In the genomic region with DNA sequence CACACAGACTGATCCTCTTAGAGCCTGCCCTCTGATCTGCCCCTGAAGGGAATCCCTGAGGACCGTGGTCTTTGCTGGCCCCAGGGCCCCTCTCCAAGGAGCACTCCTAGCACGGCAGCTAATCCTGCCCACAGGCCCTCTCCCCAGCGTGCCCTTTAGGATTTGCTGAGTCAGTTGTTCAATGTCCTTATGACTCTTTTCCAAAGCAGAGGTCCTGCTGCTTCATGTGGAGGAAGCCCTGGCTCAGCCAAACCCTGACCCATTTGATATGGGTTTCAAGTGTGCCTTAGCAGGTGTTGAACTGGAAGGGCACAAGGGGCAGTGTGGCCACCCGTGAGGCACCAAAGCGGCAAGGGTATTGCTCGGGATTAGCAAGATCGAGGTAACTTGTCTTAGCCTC, we compare ENCODE assay signal across 16 mouse cellular contexts. TPM values are rescaled to one million over a fixed set of nuclear protein-coding genes. Genes with fewer than 3 reads are reported as not detected.
DNase-seq lines count a peak whose midpoint lies in the region; ATAC-seq and TF ChIP-seq lines count a peak whose summit lies in the region.
"Had no signal": no experiment of that assay in that cellular context is flagged by ENCODE, and none has a peak within 500 bp of the region (broad histone marks: within the 10 kb centered on the region; RNA-seq: fewer than 3 reads in every experiment).

No protein-coding gene starts in this region.

- H3K9ac ChIP-seq in limb, embryonic 13.5 days: peak overlapping the region; percentile 2; the same call in 1 of the 2 replicates
- no peak overlapping the region for H3K9ac ChIP-seq in stomach, embryonic 16.5 days (ENCODE audit: low read length)
- H3K9ac ChIP-seq in forebrain, embryonic 11.5 days (ENCODE audit: low read length): no peak overlapping the region
- H3K9ac ChIP-seq: liver, embryonic 14.5 days; neural tube, embryonic 15.5 days had no signal

- no peak for ATAC-seq in limb, embryonic 13.5 days (ENCODE audit: low FRiP score, low read depth)
- ATAC-seq in stomach, embryonic 16.5 days (ENCODE audit: insufficient read depth, low FRiP score): no peak
- no peak for ATAC-seq in forebrain, embryonic 11.5 days (replicated peaks; ENCODE audit: low FRiP score)
- ATAC-seq: hindbrain, postnatal 0 days had no signal

- no peak overlapping the region for H3K4me2 ChIP-seq in limb, embryonic 13.5 days (replicated peaks)
- no peak overlapping the region for H3K4me2 ChIP-seq in stomach, embryonic 16.5 days (ENCODE audit: low read depth, low read length)
- H3K4me2 ChIP-seq in forebrain, embryonic 11.5 days (ENCODE audit: low read depth, low read length, severe bottlenecking): no peak overlapping the region
- H3K4me2 ChIP-seq: midbrain, embryonic 11.5 days; neural tube, embryonic 15.5 days had no signal

- H3K36me3 ChIP-seq in limb, embryonic 13.5 days: peaks cover 84% of the 10 kb centered on the region
- H3K36me3 ChIP-seq in limb, embryonic 10.5 days: peaks cover 92% of the 10 kb centered on the region
- H3K36me3 ChIP-seq in stomach, embryonic 16.5 days (ENCODE audit: control insufficient read depth, insufficient read depth, low read length): peaks cover 10% of the 10 kb centered on the region
- H3K36me3 ChIP-seq in forebrain, embryonic 11.5 days (ENCODE audit: control insufficient read depth, insufficient read depth, low read length): no peaks in the 10 kb centered on the region; the same call in 1 of the 2 replicates

- H3K4me3 ChIP-seq in gastrocnemius, adult 2 months: peak overlapping the region; percentile 55
- H3K4me3 ChIP-seq in limb, embryonic 13.5 days: no peak overlapping the region
- H3K4me3 ChIP-seq in limb, embryonic 10.5 days: no peak overlapping the region
- H3K4me3 ChIP-seq in stomach, embryonic 16.5 days (replicated peaks; ENCODE audit: low read length): no peak overlapping the region
- no peak overlapping the region for H3K4me3 ChIP-seq in forebrain, embryonic 11.5 days (ENCODE audit: low read depth, low read length)
- H3K4me3 ChIP-seq: heart, embryonic 10.5 days; neural tube, embryonic 15.5 days had no signal

- H3K27ac ChIP-seq in gastrocnemius, adult 2 months: peak overlapping the region; percentile 94
- H3K27ac ChIP-seq in limb, embryonic 13.5 days: no peak overlapping the region
- H3K27ac ChIP-seq in limb, embryonic 10.5 days: no peak overlapping the region
- H3K27ac ChIP-seq in stomach, embryonic 16.5 days (ENCODE audit: low read length): peak overlapping the region; percentile 19; the same call in 1 of the 2 replicates
- H3K27ac ChIP-seq in forebrain, embryonic 11.5 days (ENCODE audit: low read depth, low read length): no peak overlapping the region
- H3K27ac ChIP-seq: heart, embryonic 10.5 days; hindbrain, postnatal 0 days; liver, embryonic 14.5 days; neural tube, embryonic 15.5 days had no signal

- no peaks in the 10 kb centered on the region for H3K27me3 ChIP-seq in limb, embryonic 13.5 days
- no peaks in the 10 kb centered on the region for H3K27me3 ChIP-seq in limb, embryonic 10.5 days (ENCODE audit: low read depth, poor library complexity, severe bottlenecking)
- no peaks in the 10 kb centered on the region for H3K27me3 ChIP-seq in stomach, embryonic 16.5 days (ENCODE audit: control insufficient read depth, insufficient read depth, low read length)
- no peaks in the 10 kb centered on the region for H3K27me3 ChIP-seq in forebrain, embryonic 11.5 days (ENCODE audit: control insufficient read depth, insufficient read depth, low read length)
- H3K27me3 ChIP-seq: neural tube, embryonic 15.5 days had no signal

- DNase-seq in gastrocnemius, adult 2 months: peak; percentile 81
- no peak for DNase-seq in gastrocnemius, postnatal 4 days (ENCODE audit: low spot score in 2 of 2)
- DNase-seq in limb, embryonic 10.5 days (ENCODE audit: low spot score): no peak
- peak; percentile 39 for DNase-seq in gastrocnemius, postnatal 14 days
- DNase-seq in forebrain, embryonic 11.5 days (ENCODE audit: low spot score): no peak
- DNase-seq: cerebellum, postnatal 36 days; heart, postnatal 4 days; lung, postnatal 10 days; thymus, adult 18-20 months had no signal

- no peaks in the 10 kb centered on the region for H3K9me3 ChIP-seq in limb, embryonic 13.5 days
- H3K9me3 ChIP-seq in limb, embryonic 10.5 days (replicated peaks): no peaks in the 10 kb centered on the region
- H3K9me3 ChIP-seq in stomach, embryonic 16.5 days (replicated peaks; ENCODE audit: control insufficient read depth, low read length): no peaks in the 10 kb centered on the region
- H3K9me3 ChIP-seq in forebrain, embryonic 11.5 days (ENCODE audit: control insufficient read depth, low read length): no peaks in the 10 kb centered on the region
- H3K9me3 ChIP-seq: heart, embryonic 10.5 days; neural tube, embryonic 15.5 days had no signal

- intact Hi-C loops in gastrocnemius, adult 2 months (cut with DNase I): no loop called here
- intact Hi-C loops in gastrocnemius, postnatal 14 days (cut with DNase I; ENCODE audit: low total_unique reads): no loop called here

- 84% methylated on average over 7 of the region's 7 CpGs for WGBS in limb, embryonic 13.5 days
- 85% methylated on average over 7 of the region's 7 CpGs for WGBS in limb, embryonic 10.5 days
- 77% methylated on average over 7 of the region's 7 CpGs for WGBS in stomach, embryonic 16.5 days
- WGBS in forebrain, embryonic 11.5 days: 53% methylated on average over 7 of the region's 7 CpGs

- H3K4me1 ChIP-seq in limb, embryonic 13.5 days: no peaks in the 10 kb centered on the region
- H3K4me1 ChIP-seq in limb, embryonic 10.5 days: no peaks in the 10 kb centered on the region
- peaks cover 10% of the 10 kb centered on the region for H3K4me1 ChIP-seq in stomach, embryonic 16.5 days (ENCODE audit: control insufficient read depth, insufficient read depth, low read length)
- H3K4me1 ChIP-seq in forebrain, embryonic 11.5 days (replicated peaks; ENCODE audit: control insufficient read depth, insufficient read depth, low read length): no peaks in the 10 kb centered on the region

- no peak for TF ChIP-seq CTCF in gastrocnemius, adult 2 months (IDR thresholded peaks at IDR 0.05)

RNA-seq across cellular contexts. Expression of a gene that starts 7.9 kb away (rescaled TPM):
- total RNA-seq in gastrocnemius, adult 2 months (2021): 100 to 1,000 TPM; 151 to 206 TPM
- 100 to 1,000 TPM; 106 to 117 TPM for total RNA-seq in gastrocnemius, postnatal 4 days (2021)
- 60.9 and 62.5 TPM in 2 replicates for polyA plus RNA-seq in limb, embryonic 13.5 days (2015; fragmentation: Nextera tagmentation; extraction: Ambion mirVana)
- 60.9 and 68.8 TPM in 2 replicates for polyA plus RNA-seq in limb, embryonic 10.5 days (2016; fragmentation: Nextera tagmentation; extraction: Ambion mirVana)
- total RNA-seq in gastrocnemius, postnatal 14 days (2021): 100 to 1,000 TPM; 176 to 185 TPM
- polyA plus RNA-seq in stomach, embryonic 16.5 days (2015; fragmentation: Nextera tagmentation; extraction: Ambion mirVana): 59.1 and 63.1 TPM in 2 replicates
- polyA plus RNA-seq in forebrain, embryonic 11.5 days (2014; fragmentation: Nextera tagmentation; extraction: Ambion mirVana): 79.5 and 88.5 TPM in 2 replicates

RNA-seq across cellular contexts. Expression of a gene that starts 35.0 kb away (rescaled TPM):
- 10 to 100 TPM; 25.9 to 27.4 TPM for total RNA-seq in gastrocnemius, adult 2 months (2021)
- total RNA-seq in gastrocnemius, postnatal 4 days (2021): 10 to 100 TPM; 26.7 to 28.4 TPM
- polyA plus RNA-seq in limb, embryonic 13.5 days (2015; fragmentation: Nextera tagmentation; extraction: Ambion mirVana): 21.1 and 22.0 TPM in 2 replicates
- 14.4 and 17.6 TPM in 2 replicates for polyA plus RNA-seq in limb, embryonic 10.5 days (2016; fragmentation: Nextera tagmentation; extraction: Ambion mirVana)
- total RNA-seq in gastrocnemius, postnatal 14 days (2021): 10 to 100 TPM; 17.0 to 23.0 TPM
- 20.6 and 24.2 TPM in 2 replicates for polyA plus RNA-seq in stomach, embryonic 16.5 days (2015; fragmentation: Nextera tagmentation; extraction: Ambion mirVana)
- 20.8 and 24.6 TPM in 2 replicates for polyA plus RNA-seq in forebrain, embryonic 11.5 days (2014; fragmentation: Nextera tagmentation; extraction: Ambion mirVana)

RNA-seq across cellular contexts. Expression of a gene that starts 54.5 kb away (rescaled TPM):
- total RNA-seq in gastrocnemius, adult 2 months (2021): 10 to 100 TPM; 34.1 to 43.9 TPM
- 10 to 100 TPM; 87.9 to 88.1 TPM for total RNA-seq in gastrocnemius, postnatal 4 days (2021)
- 34.2 and 38.0 TPM in 2 replicates for polyA plus RNA-seq in limb, embryonic 13.5 days (2015; fragmentation: Nextera tagmentation; extraction: Ambion mirVana)
- polyA plus RNA-seq in limb, embryonic 10.5 days (2016; fragmentation: Nextera tagmentation; extraction: Ambion mirVana): 19.7 and 20.2 TPM in 2 replicates
- 10 to 100 TPM; 50.5 to 51.8 TPM for total RNA-seq in gastrocnemius, postnatal 14 days (2021)
- polyA plus RNA-seq in stomach, embryonic 16.5 days (2015; fragmentation: Nextera tagmentation; extraction: Ambion mirVana): 70.5 and 74.3 TPM in 2 replicates
- polyA plus RNA-seq in forebrain, embryonic 11.5 days (2014; fragmentation: Nextera tagmentation; extraction: Ambion mirVana): 13.8 and 15.1 TPM in 2 replicates

Comparison
In these comparisons a context has a peak if more than half of its experiments do, and no peak if none do; other contexts are left out.
1. DNase-seq: peak in gastrocnemius, adult 2 months (single experiment) and gastrocnemius, postnatal 14 days (single experiment); none in gastrocnemius, postnatal 4 days (0 of 2), limb, embryonic 10.5 days (single experiment) and forebrain, embryonic 11.5 days (single experiment).
2. H3K27ac ChIP-seq: peak in gastrocnemius, adult 2 months (single experiment) and stomach, embryonic 16.5 days (single experiment); none in limb, embryonic 13.5 days (single experiment), limb, embryonic 10.5 days (single experiment) and forebrain, embryonic 11.5 days (single experiment).